Mouse (Mus musculus) ES-E14 (cell line): ENCODE results near the gene Smarca2. TPM values are rescaled to one million over a fixed set of nuclear protein-coding genes. Genes with fewer than 3 reads are reported as not detected.

Experiments
- DNase-seq: peaks from one replicate; pipeline ENCODE4 v3.0.0-alpha.2; 2013; ENCODE audit warnings: low read depth, low spot score
- H3K27ac ChIP-seq: 2 replicates; pipeline ENCODE4 v1.5.1; 2012; ENCODE audit warnings: low read depth, mild to moderate bottlenecking, low read length, moderate library complexity, mixed read lengths; ENCODE audit not compliant: poor library complexity, insufficient read depth, severe bottlenecking
- H3K36me3 ChIP-seq: 2 replicates; pipeline ENCODE4 v1.6.1; 2012; ENCODE audit warnings: mild to moderate bottlenecking, low read length, moderate library complexity, mixed read lengths; ENCODE audit not compliant: control insufficient read depth, poor library complexity, insufficient read depth, severe bottlenecking
- H3K4me1 ChIP-seq, 2 experiments: fragments of 150-350 bp in 1 of 2; sonication (generic) in 1 of 2; 2 replicates each; pipeline ENCODE4 v1.6.1; 2012; ENCODE audit warnings: low read length in 2 of 2, mild to moderate bottlenecking in 1 of 2, mixed read lengths in 1 of 2; ENCODE audit not compliant: control insufficient read depth in 2 of 2, insufficient read depth in 2 of 2, poor library complexity in 1 of 2
- H3K4me3 ChIP-seq, 2 experiments: fragments of 150-350 bp in 1 of 2; sonication (generic) in 1 of 2; 2 replicates each; pipeline ENCODE4 v1.5.1; 2012; ENCODE audit warnings: low read length in 2 of 2, low read depth in 1 of 2, mild to moderate bottlenecking in 1 of 2, mixed read lengths in 1 of 2; ENCODE audit not compliant: insufficient read depth in 1 of 2, poor library complexity in 1 of 2, severe bottlenecking in 1 of 2
- H3K9ac ChIP-seq: 2 replicates; pipeline ENCODE4 v1.6.1; 2012; ENCODE audit warnings: low read depth, mild to moderate bottlenecking, low read length, mixed read lengths; ENCODE audit not compliant: poor library complexity, insufficient read depth, severe bottlenecking
- H3K9me3 ChIP-seq: fragments of 150-350 bp; sonication (generic); 2 replicates; pipeline ENCODE4 v1.6.1; 2012; ENCODE audit warnings: low read depth, mild to moderate bottlenecking, low read length; ENCODE audit not compliant: control insufficient read depth, insufficient read depth
- CHD2 ChIP-seq: IDR thresholded peaks from 2 replicates; pipeline ENCODE4 v1.6.1; 2014; ENCODE audit warnings: mild to moderate bottlenecking, low read depth, low read length, inconsistent platforms
- HCFC1 ChIP-seq: IDR thresholded peaks from 2 replicates; pipeline ENCODE4 v1.6.1; 2012; ENCODE audit warnings: low read length, inconsistent platforms, borderline replicate concordance; ENCODE audit not compliant: insufficient read depth
- MAFK ChIP-seq: IDR thresholded peaks from 2 replicates; pipeline ENCODE4 v1.6.1; 2014; ENCODE audit warnings: mild to moderate bottlenecking, low read depth, low read length, inconsistent platforms; ENCODE audit not compliant: insufficient read depth
- ZC3H11A ChIP-seq: IDR thresholded peaks from 2 replicates; pipeline ENCODE4 v1.6.1; 2012; ENCODE audit warnings: low read depth, mild to moderate bottlenecking, inconsistent platforms, low read length, borderline replicate concordance
- ZNF384 ChIP-seq: IDR thresholded peaks from 2 replicates; pipeline ENCODE4 v1.6.1; 2012; ENCODE audit warnings: low read depth, low read length, inconsistent platforms
- in situ Hi-C, 2 experiments: fragments of 600-800 bp; cut with MboI; formaldehyde crosslinking; loops; one replicate each; pipeline ENCODE4 v1.15.1; 2025; ENCODE audit warnings: low sequenced_read_pairs in 2 of 2, inconsistent platforms in 1 of 2; ENCODE audit not compliant: unreplicated experiment in 2 of 2
- total RNA-seq: library from RNA; depleted of rRNA; stranded (reverse); fragments of 300-350 nt; gene quantifications from 2 replicates; pipeline ENCODE4 v1.2.3, GENCODE M21; 2012

Gene Smarca2
- total RNA-seq, 1 experiment, result 3.7 TPM

DNA sequence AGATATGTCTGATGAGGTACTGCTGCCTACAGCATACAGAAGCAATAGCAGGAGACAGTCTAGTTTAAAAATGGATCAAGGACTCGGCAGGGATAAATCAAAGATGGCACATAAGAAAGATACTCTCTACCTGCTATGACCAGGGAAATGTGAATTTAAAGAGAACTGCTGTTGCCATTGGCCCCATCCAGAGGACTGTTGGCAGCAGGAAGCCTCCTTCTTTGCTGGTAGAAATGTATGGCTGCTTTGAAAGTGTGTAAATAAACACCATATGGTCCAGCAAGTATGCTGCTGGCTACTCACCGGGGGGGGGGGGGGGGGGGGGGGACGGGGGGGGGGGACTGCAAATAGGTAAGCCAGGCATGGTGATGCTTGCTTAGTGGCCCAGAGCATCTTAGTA is 189.5 kb downstream of the Smarca2 start:
- Histone ChIP-seq H3K4me3 (no peak overlapping the region), H3K9me3 (no peaks in the 10 kb centered on the region), H3K36me3 (no peaks in the 10 kb centered on the region), H3K27ac (no peak overlapping the region), H3K4me1 (no peaks in the 10 kb centered on the region), H3K9ac (no peak overlapping the region)
- in situ Hi-C loops, result no loop called here
- DNase-seq, result no peak
- TF ChIP-seq ZNF384 (no peak), ZC3H11A (no peak), HCFC1 (no peak), CHD2 (no peak), MAFK (no peak)

GRCm38 (mm10) chr19:26796006-26796405 is 191.2 kb downstream of the Smarca2 start:
- in situ Hi-C loops, result no loop called here
- Histone ChIP-seq H3K4me3 (no peak overlapping the region), H3K4me1 (no peaks in the 10 kb centered on the region), H3K27ac (no peak overlapping the region), H3K9me3 (no peaks in the 10 kb centered on the region), H3K9ac (no peak overlapping the region), H3K36me3 (no peaks in the 10 kb centered on the region)
- DNase-seq, result no peak
- no peak for TF ChIP-seq CHD2
- no peak for TF ChIP-seq MAFK
- no peak for TF ChIP-seq ZNF384
- no peak for TF ChIP-seq ZC3H11A
- no peak for TF ChIP-seq HCFC1

DNA sequence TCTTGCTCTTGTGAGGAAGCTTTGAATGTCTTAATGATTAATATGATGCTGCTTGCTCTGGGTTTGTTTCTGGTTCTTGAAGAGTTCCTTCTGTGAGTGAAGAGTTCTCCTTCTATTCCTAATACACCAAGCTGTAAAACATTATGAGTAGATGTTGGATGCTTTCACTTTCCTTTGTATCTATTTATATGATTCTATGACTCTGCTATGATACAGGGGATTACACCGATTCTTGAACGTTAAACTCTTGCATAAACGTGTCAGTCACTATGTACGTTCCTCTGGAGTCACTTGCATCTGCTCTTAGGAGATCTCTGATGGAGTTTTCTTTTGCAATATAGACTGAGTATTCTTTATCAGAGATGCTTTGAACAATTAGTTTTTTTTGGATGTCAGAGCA is 199.6 kb downstream of the Smarca2 start:
- no peak overlapping the region for H3K9ac ChIP-seq
- H3K27ac ChIP-seq, result no peak overlapping the region
- H3K36me3 ChIP-seq, result no peaks in the 10 kb centered on the region
- no peaks in the 10 kb centered on the region for H3K4me1 ChIP-seq
- no peak for DNase-seq
- in situ Hi-C loops, result no loop called here
- no peaks in the 10 kb centered on the region for H3K9me3 ChIP-seq
- no peak for TF ChIP-seq CHD2
- no peak for TF ChIP-seq ZNF384
- TF ChIP-seq ZC3H11A, result no peak
- TF ChIP-seq MAFK, result no peak
- TF ChIP-seq HCFC1, result no peak
- no peak overlapping the region for H3K4me3 ChIP-seq

DNA sequence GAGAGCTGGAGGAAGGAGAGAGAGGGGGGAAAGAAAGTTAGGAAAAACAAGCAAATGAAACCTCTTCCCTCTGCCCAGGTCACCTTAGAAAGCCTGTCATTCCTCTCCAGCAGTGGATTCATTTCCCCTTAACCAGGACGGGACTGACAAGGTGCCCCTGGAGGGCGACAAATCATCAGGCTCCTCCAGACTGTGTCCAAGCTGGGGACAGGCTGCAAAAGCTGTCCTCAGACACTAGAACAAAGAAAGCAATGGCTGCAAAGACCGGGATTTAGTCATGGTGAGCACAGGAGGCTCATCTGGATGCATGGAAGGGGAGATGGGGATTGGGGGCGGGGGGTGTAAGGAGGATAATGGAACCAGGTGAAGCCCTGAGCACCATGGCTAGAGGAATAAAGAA is 209.8 kb downstream of the Smarca2 start:
- no peak overlapping the region for H3K27ac ChIP-seq
- no peak overlapping the region for H3K9ac ChIP-seq
- no peaks in the 10 kb centered on the region for H3K4me1 ChIP-seq
- DNase-seq, result no peak
- TF ChIP-seq MAFK (no peak), CHD2 (no peak), HCFC1 (no peak), ZNF384 (no peak), ZC3H11A (no peak)
- no peaks in the 10 kb centered on the region for H3K36me3 ChIP-seq
- no peaks in the 10 kb centered on the region for H3K9me3 ChIP-seq
- in situ Hi-C loops, result no loop called here
- H3K4me3 ChIP-seq, result no peak overlapping the region

- in situ Hi-C loops, result no loop called here
- TF ChIP-seq CHD2 (no peak), MAFK (no peak), ZC3H11A (no peak), ZNF384 (no peak), HCFC1 (no peak)
- H3K4me1 ChIP-seq, result no peaks in the 10 kb centered on the region
- no peaks in the 10 kb centered on the region for H3K9me3 ChIP-seq
- H3K27ac ChIP-seq, result no peak overlapping the region
- H3K4me3 ChIP-seq, result no peak overlapping the region
- no peak for DNase-seq
- H3K9ac ChIP-seq, result no peak overlapping the region
- no peaks in the 10 kb centered on the region for H3K36me3 ChIP-seq
Observed at GRCm38 (mm10) chr19:26817901-26818300, 213.1 kb downstream of the Smarca2 start.
